Comparison of ENCODE assay signal across 14 mouse cellular contexts in the genomic region with DNA sequence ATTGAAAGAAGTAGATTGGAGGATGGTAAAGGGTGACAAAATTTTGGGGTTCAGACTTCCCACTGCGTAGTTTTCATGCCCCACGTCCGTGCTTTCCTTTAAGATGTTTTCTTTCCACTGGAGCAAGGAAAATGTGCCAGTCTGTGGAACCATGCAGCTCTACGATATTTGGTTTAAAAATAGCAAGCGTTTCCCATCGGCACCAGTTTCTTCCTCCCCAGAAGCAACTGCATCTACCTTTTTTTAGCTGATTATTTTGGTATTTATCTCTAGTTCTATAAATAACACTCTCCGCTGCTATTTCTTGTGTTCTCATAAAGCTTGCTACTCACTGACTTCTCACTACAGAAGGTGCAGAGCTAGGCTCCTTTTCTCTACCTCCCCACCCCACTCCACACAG.
"Had no signal": no experiment of that assay in that cellular context is flagged by ENCODE, and none has a peak within 500 bp of the region (broad histone marks: within the 10 kb centered on the region; RNA-seq: fewer than 3 reads in every experiment).

No protein-coding gene starts in this region.

- H3K9ac ChIP-seq: limb, embryonic 15.5 days; liver, embryonic 12.5 days; lung, embryonic 14.5 days; neural tube, embryonic 15.5 days had no signal

- H3K4me2 ChIP-seq: limb, embryonic 15.5 days; liver, embryonic 12.5 days; lung, embryonic 14.5 days; neural tube, embryonic 15.5 days had no signal

- H3K27me3 ChIP-seq: limb, embryonic 15.5 days; liver, embryonic 12.5 days; neural tube, embryonic 15.5 days had no signal

- H3K27ac ChIP-seq: limb, embryonic 15.5 days; liver, embryonic 12.5 days; midbrain, embryonic 10.5 days; neural tube, embryonic 15.5 days had no signal

- ATAC-seq: liver, embryonic 12.5 days had no signal

- H3K36me3 ChIP-seq: limb, embryonic 15.5 days; liver, embryonic 12.5 days; midbrain, embryonic 10.5 days; neural tube, embryonic 15.5 days had no signal

- H3K9me3 ChIP-seq: limb, embryonic 15.5 days; liver, embryonic 12.5 days; midbrain, embryonic 10.5 days; neural tube, embryonic 15.5 days had no signal

- H3K4me3 ChIP-seq: limb, embryonic 15.5 days; liver, embryonic 12.5 days; midbrain, embryonic 10.5 days; myocyte; neural tube, embryonic 15.5 days had no signal

- H3K4me1 ChIP-seq: limb, embryonic 15.5 days; liver, embryonic 12.5 days had no signal

- DNase-seq: kidney, postnatal 14 days; lung, embryonic 14.5 days; lung, postnatal 10 days; lung, postnatal 4 days; midbrain, embryonic 14.5 days; right cerebral cortex, postnatal 4 days; spleen, adult 18-20 months; thymus, adult 2 months; thymus, postnatal 25 days had no signal
